Mouse (Mus musculus) brain, embryonic 14.5 days (tissue): ENCODE data around the gene Rassf5.
"Not testable (repeated sequence)": the region's sequence is repeated elsewhere in the genome, so short reads cannot be mapped to it uniquely, and the experiment has no call there.

Experiments
- CTCF ChIP-seq: fragments of 200-500 bp; IDR thresholded peaks from 2 replicates; pipeline ENCODE4 v1.5.1; 2012; ENCODE audit warnings: inconsistent platforms, mild to moderate bottlenecking, moderate library complexity, borderline replicate concordance; ENCODE audit not compliant: insufficient read depth, insufficient read length; ENCODE audit errors: extremely low read depth
- POLR2A ChIP-seq: fragments of 200-500 bp; IDR thresholded peaks from 2 replicates; pipeline ENCODE4 v1.6.1; 2012; ENCODE audit warnings: mild to moderate bottlenecking, inconsistent platforms, borderline replicate concordance; ENCODE audit not compliant: poor library complexity, insufficient read depth, insufficient read length, severe bottlenecking; ENCODE audit errors: extremely low read depth

DNA sequence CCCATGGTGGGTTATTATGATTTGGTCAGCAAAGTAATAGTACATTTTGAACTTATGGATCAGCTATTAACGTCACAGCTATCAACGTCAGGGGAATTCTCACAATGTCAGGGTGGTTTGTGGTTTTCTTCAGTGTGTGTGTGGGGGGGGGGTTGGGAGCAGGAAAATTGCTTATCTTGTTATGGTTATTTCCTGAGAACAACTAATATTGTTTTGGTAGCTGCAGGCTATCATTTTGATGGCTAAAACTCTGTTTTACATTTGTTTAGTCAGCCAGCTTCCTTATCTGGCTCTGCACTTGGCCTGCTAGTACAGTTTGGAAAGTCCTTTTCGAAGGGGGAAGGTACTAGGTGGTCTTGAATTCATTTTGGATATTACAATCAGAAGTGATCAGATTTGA is 99.8 kb downstream of the Rassf5 start:
- TF ChIP-seq CTCF, POLR2A: not testable (repeated sequence)
